Mouse (Mus musculus) gastrocnemius, postnatal 25 days (tissue): ENCODE results near the gene Esp3. TPM values are rescaled to one million over a fixed set of nuclear protein-coding genes. Genes with fewer than 3 reads are reported as not detected.
"Not testable (repeated sequence)": the region's sequence is repeated elsewhere in the genome, so short reads cannot be mapped to it uniquely, and the experiment has no call there.

Source experiments
- DNase-seq: peaks from one replicate; pipeline ENCODE4 v3.0.0; 2022
- long read RNA-seq, 2 experiments: library from polyadenylated mRNA; stranded (forward); transcript quantifications; one replicate each; pipeline ENCODE4 v2.0.0; 2021
- total RNA-seq, 2 experiments: library from RNA; stranded (reverse); gene quantifications; 1 replicate in 1 of 2; 2 replicates in 1 of 2; pipeline ENCODE4 v1.2.3; 2021

Gene Esp3
- total RNA-seq: not detected
- long read RNA-seq, experiment 1: 0 reads
- long read RNA-seq, experiment 2: 0 reads

DNA sequence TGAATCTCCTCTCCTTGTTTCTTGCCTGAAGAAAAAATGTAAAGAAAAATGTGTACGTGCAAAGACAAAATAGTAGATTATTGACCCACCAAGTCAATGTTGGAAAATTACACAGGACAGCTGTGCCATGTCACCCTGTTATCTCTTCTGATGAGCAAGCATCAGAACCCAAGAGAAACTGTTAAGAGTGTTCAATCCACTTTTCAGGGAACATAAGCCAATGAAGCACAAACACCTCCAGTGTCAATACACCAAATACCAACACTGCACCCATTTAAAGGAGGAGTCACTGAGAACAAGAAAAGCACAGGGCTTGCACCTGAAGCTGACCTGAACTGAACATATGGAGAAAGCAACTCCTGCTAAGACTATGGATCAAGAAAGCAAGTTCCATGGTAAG lies at the start of gene Esp3:
Gene Esp3, plus strand, starts transcription at position 301 of the 400 bp plus-strand sequence.
- DNase-seq: not testable (repeated sequence)

DNA sequence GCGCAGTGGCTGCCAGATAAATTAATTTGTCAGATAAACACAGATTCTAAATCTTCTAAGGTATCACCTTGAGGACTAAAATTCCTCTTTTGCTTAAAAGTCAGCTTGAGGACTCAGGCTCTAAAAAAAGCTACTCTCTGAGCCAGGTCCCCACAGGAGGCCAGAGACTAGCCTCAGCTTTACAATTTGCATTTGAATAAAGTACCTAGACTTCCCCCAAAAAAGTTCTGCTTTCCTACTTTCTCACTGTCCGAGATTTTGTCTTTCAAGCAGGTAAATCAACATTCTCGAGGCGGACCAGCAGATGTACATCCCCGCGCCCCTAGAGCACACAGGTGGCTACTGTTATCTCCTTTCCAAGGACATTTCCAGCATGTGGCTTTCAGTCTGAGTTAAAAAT lies 48.0 kb upstream of the Esp3 start:
- DNase-seq: not testable (repeated sequence)

DNA sequence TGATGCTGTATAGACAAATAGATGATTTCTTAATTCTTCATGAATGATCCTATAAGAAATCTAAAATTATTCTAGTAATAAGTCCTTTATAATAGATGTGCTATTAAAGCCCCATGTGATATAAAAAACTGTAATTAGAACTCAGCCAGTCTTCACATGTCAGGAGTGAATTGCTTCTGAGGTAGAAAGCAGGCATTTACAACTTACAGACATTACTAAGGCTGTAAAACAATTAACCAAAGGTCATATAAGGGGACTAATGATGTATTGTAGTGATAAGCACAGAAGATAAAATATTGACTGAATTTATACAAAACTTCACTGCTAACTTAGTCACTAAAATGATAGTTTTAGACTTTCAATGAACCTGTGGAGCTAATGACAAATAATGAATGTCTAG lies 40.6 kb upstream of the Esp3 start:
- DNase-seq: no peak

DNA sequence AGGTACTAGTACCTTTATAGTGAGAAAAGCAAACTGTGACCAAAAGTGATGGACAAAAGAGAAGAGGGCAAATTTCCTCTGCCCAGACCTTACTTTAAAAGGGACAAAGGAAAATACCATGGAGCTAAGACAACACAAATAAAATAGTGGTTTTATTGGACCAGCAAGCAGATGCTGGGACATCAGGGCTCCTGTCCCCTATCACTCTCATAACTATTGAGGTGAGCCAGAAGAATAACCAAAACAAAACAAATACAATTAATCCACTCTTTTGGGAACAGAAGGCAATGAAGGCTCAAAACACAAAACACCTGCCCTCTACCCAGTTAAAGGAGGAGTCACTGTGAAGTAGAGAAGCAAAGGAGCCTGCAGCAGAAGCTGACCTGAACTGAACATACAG lies 33.6 kb upstream of the Esp3 start, which contains the start of gene Esp4:
Gene Esp4, plus strand, starts transcription at position 301 of the 400 bp plus-strand sequence.
- DNase-seq: no peak

DNA sequence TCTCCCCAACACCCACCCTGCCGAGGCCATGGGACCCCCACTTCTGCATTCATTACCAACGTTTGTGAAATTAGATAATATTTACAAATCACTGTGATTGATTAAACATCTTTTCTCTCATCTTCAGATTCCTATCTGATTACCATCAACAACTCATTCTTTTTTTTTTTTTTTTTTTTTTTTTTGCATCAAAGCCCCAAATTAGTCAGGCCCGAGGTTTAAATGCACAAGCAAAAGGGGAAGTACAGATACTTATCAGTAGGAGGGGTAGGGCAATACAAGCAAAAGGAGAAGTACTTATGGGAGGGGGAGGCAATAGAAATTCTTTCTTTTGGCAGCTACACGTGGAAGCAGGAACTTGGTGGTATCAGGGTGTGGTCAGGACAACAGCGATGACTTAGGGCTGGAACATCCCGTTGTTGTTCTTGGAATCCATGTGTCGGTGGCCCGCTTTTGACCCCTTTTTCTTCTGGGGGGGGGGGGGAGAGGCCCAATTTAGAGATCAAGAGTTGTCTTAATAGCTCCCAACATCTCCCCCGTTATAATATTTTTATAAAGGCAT lies 30.3 kb downstream of the Esp3 start:
- DNase-seq: not testable (repeated sequence)

DNA sequence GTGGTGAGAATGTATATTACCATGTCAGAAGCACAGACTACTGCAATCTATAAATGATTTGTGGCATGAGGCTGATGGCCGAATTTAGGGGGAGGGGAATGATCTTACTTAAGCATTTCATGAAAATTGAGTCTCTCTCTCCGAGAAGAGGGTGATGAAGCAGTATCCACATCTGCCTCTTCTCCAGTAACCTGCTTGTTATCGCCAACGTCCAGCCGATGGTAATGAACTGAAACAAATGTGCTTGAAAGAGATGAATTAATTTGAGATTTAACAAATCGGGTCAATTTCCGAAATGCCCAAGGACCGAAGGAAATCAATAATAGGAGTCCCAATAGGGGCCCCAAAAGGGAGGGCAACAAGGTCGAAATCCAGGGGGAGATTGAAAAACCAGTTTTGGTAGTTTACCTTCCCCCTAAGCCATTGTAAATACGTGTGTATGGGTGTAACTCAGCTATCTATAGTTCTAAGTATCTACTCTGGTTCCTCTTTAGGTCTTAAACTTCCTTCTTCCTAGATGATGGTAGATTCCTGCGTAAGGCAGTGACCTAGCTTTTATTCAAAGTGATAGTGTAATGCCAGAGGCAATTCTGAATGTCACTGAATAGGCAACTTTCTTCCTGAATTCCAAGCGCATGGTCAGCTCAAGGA lies 31.4 kb downstream of the Esp3 start:
- not testable (repeated sequence) for DNase-seq

Other genes with a start within 250 kb of the Esp3 start
- not detected for gene Esp8, start 112.1 kb upstream of the Esp3 start, total RNA-seq
- gene Esp6, start 70.6 kb upstream of the Esp3 start, total RNA-seq: not detected
- gene Esp4, start 33.5 kb upstream of the Esp3 start, total RNA-seq: not detected
- not detected for gene Esp1, start 95.0 kb downstream of the Esp3 start, total RNA-seq
- not detected for gene Crisp2, start 174.9 kb downstream of the Esp3 start, total RNA-seq
- gene Rhag, start 179.1 kb downstream of the Esp3 start, total RNA-seq: not detected
- under 1 TPM; 0.20 to 0.48 TPM for gene 9130008F23Rik, start 248.5 kb downstream of the Esp3 start, total RNA-seq